Mouse (Mus musculus): ENCODE measurements at regions not wholly inside any gene's neighbourhood (a gene's known extent, or its start where the extent isn't known, plus 50 kb on each side); places are given as distances from the start of the nearest gene placed in this dataset.

GRCm38 (mm10) chr14:71230484-71231188, 631.0 kb upstream of the Fam160b2 start:
- DNase-seq: peak in 1 of 2 experiments; percentile 5

GRCm38 (mm10) chr14:71229955-71230354, 630.3 kb upstream of the Fam160b2 start:
- no peak for DNase-seq

GRCm38 (mm10) chr14:71228894-71229446, 629.3 kb upstream of the Fam160b2 start:
- DNase-seq: no peak

- DNase-seq: no peak
Observed at GRCm38 (mm10) chr14:71217041-71217440, 617.4 kb upstream of the Fam160b2 start.

GRCm38 (mm10) chr14:71211359-71211978, 611.8 kb upstream of the Fam160b2 start:
- no peak for DNase-seq

GRCm38 (mm10) chr14:71203459-71203858, 603.8 kb upstream of the Fam160b2 start:
- DNase-seq: no peak

- DNase-seq: no peak
Observed at GRCm38 (mm10) chr14:71200917-71201316, 601.3 kb upstream of the Fam160b2 start.

GRCm38 (mm10) chr14:71199178-71199879, 599.7 kb upstream of the Fam160b2 start:
- no peak for DNase-seq

- DNase-seq: no peak
Observed at GRCm38 (mm10) chr14:71194219-71194618, 594.6 kb upstream of the Fam160b2 start.

GRCm38 (mm10) chr14:71192486-71192885, 592.9 kb upstream of the Fam160b2 start:
- DNase-seq: no peak

GRCm38 (mm10) chr14:71189360-71189759, 589.7 kb upstream of the Fam160b2 start:
- no peak for DNase-seq

- DNase-seq: no peak
Observed at GRCm38 (mm10) chr14:71177341-71177740, 577.7 kb upstream of the Fam160b2 start.

- DNase-seq: no peak
Observed at GRCm38 (mm10) chr14:71174175-71174574, 574.5 kb upstream of the Fam160b2 start.

GRCm38 (mm10) chr14:71159556-71159955, 559.9 kb upstream of the Fam160b2 start:
- no peak for DNase-seq

- no peak for DNase-seq
Observed at GRCm38 (mm10) chr14:71142465-71142864, 542.8 kb upstream of the Fam160b2 start.

GRCm38 (mm10) chr14:71129771-71130211, 530.2 kb upstream of the Fam160b2 start:
- no peak for DNase-seq

- DNase-seq: peak; percentile 9 to 40
Observed at GRCm38 (mm10) chr14:71128495-71128894, 528.9 kb upstream of the Fam160b2 start.

GRCm38 (mm10) chr14:71118681-71119080, 519.0 kb upstream of the Fam160b2 start:
- no peak for DNase-seq

GRCm38 (mm10) chr14:71115798-71116432, 516.3 kb upstream of the Fam160b2 start:
- no peak for DNase-seq

- no peak for DNase-seq
Observed at GRCm38 (mm10) chr14:71115095-71115797, 515.6 kb upstream of the Fam160b2 start.

GRCm38 (mm10) chr14:71113198-71113597, 513.6 kb upstream of the Fam160b2 start:
- no peak for DNase-seq

GRCm38 (mm10) chr14:71104617-71105016, 505.0 kb upstream of the Fam160b2 start:
- no peak for DNase-seq
